Mouse (Mus musculus) mouse embryonic stem cell (cell line): ENCODE measurements around the gene Nudt3.

Source experiments
- in situ Hi-C, 2 experiments: fragments of 300-500 bp; cut with MboI; formaldehyde crosslinking; loops; 1 replicate in 1 of 2; 3 replicates in 1 of 2; pipeline ENCODE4 v1.14.3; 2019 to 2020; ENCODE audit warnings: low sequenced_read_pairs in 2 of 2, low pct_unique_long_range_greater_than_20kb in 1 of 2, mixed read lengths in 1 of 2; ENCODE audit not compliant: unreplicated experiment in 1 of 2

Nudt3 gene

DNA sequence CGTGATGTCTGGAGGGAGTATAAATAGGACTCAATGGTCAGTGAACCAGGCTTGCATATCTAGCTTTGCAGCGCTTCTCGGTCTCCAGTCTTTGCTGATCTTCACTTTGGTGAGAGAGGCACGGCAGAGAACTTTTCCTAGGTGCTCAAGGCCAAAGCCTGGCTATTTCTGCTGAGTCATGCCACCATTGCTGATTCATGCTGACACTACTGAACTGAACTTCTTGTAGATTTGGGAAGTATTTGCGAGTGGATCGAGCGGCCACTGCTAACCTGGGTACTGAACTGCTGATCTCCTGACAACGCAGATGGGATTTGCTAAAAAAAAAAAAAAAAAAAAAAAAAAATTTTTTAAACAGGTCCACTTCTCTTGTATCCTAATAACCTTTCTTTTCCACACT, 91.2 kb downstream of the Nudt3 start:
- in situ Hi-C loops, result no loop called here
